Mouse (Mus musculus): ENCODE data around the gene Spaca1. TPM values are rescaled to one million over a fixed set of nuclear protein-coding genes. Genes with fewer than 3 reads are reported as not detected.

Gene Spaca1
- polyA plus RNA-seq, 1 experiment from 2014 or later = 2.6 TPM

Other genes starting within 250 kb of the Spaca1 start
- 4.7 and 4.8 TPM in 2 replicates for gene Cnr1, start 125.6 kb downstream of the Spaca1 start, polyA plus RNA-seq (2015; fragmentation: Nextera tagmentation; extraction: Ambion mirVana)

Measured in limb, embryonic 13.5 days (tissue).